Mouse (Mus musculus): Measurements from ENCODE around the gene Ppp1r3a. TPM values are rescaled to one million over a fixed set of nuclear protein-coding genes. Genes with fewer than 3 reads are reported as not detected.

Gene Ppp1r3a
- total RNA-seq, 2 experiments from 2014 or later, result not detected

Other genes with a start within 250 kb of the Ppp1r3a start
- not detected in 2 replicates for gene Foxp2, start 146.1 kb upstream of the Ppp1r3a start, total RNA-seq (2015; ENCODE audit: low replicate concordance)
- 0.17 TPM in 1 of 2 replicates, not detected in the other for gene Foxp2, start 146.1 kb upstream of the Ppp1r3a start, total RNA-seq (2017; ENCODE audit: low replicate concordance)

Data from erythroblast, adult 5-6 weeks (primary cell).